Mouse (Mus musculus) 3134 (cell line): Measurements from ENCODE around the gene Rbm4b.

Experiments
- DNase-seq: peaks from one replicate; pipeline ENCODE4 v3.0.0-alpha.2; 2011; ENCODE audit warnings: low spot score; ENCODE audit not compliant: insufficient read length; ENCODE audit errors: extremely low read depth

Rbm4b gene

DNA sequence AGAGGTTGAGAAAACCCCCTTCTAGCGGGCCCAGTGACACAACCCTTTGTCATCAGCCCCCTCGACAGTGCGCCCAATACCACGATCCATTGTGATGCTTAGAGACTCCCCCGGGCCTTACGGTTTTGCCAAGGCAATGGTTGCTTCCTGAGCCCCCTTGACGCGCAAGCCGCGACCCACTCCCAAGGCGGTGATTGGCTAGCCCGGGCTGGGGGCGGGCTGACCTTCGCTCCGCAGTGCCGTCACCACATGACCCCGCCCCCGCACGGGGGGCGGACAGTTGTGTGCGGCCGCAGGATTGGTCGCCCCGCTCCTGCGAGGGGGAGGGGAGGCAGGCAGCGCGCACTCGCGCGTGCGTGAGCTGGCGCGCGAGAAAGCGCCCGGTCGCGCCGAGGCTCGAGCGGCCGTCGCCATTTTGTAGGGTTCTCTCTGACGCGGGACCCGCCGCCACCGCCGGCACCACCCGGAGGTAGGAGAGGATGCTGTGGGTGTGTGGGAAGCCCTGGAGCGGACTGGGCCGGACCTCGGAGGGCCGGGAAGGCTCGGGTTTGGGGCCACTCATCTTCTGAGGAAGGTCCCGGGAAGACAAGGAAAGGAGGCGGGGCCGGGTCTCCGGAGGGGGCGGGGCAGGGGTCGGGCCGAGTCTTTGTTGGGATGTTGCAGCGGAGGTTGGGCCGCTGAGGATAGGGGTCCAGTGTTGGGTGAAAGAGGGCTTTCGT lies at the start of gene Rbm4b:
TSS of gene Rbm4b (plus strand) at position 305 of the 719 bp plus-strand sequence.
- peak; percentile 93 for DNase-seq

DNA sequence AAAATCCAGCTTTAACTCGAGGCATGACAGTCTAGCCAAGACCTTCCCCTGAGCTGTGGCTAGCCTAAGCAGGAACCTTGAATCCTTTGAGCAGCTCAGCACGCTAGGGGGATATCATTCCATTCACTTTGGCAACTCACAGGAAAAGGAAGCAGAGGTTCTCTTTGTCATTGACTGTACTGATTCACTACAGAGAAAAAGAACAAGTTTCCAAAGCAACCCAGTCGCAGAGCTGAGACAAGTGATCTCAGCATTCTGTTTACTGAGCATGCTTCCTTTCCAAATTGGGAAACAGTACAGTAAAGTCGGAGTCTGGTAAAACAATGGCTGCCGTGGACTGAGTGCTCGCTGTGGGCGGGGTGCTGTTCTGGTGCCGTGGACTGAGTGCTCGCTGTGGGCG lies 47.5 kb upstream of the Rbm4b start:
- DNase-seq = no peak

DNA sequence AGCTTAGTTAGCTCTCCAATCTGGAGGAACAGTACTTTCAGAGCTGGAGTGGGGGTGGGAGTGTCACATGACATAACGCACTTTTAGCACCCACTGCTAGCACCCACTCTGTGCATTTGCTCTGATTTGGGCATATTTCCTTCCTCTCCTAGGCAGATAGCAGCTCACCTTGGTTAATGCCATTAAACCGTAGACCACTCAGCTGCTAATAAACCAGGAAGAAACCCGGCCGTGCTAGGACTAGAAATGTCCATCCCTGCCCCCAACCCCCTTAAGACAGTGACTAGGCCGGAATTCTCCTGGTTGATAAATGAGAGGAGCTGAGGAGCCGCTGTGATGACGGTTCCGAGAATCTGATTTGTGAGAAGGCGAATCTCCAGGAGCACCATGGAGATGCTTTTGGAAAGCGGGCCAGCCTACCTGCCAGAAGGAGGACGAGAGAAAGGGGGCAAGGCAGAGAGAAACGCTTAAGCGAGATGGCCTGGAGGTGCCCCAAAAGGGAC lies 45.1 kb upstream of the Rbm4b start, which contains the start of gene Sptbn2:
TSS of gene Sptbn2 (plus strand) at position 70 of the 503 bp plus-strand sequence.
- no peak for DNase-seq

DNA sequence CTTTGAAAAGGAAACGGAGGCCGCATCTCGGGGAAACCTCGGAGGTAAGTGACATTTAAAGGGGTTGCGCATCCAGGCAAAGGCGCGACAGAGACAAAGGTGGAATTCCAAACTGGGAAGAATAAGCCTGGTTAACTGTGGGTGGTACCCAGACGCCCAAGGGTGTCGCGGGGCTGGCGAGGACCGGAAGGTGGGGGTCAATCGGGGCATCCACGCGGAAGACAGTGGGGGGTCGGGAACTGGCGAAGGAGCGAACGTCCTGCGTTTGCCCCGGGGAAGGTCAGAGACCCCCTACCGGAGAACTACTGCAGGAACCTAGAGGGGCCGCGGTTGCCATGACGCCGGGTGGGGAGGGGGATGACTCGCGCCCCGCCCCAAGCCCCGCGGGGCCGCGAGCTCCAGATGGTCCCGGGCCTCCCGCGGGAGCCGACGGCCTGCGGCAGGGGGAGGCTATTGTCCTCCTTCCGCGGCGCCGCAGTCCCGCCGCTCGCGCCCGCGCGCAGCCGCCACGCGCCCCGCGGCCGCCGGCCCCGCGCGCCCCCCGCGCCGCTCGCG lies 44.6 kb upstream of the Rbm4b start:
- no peak for DNase-seq

DNA sequence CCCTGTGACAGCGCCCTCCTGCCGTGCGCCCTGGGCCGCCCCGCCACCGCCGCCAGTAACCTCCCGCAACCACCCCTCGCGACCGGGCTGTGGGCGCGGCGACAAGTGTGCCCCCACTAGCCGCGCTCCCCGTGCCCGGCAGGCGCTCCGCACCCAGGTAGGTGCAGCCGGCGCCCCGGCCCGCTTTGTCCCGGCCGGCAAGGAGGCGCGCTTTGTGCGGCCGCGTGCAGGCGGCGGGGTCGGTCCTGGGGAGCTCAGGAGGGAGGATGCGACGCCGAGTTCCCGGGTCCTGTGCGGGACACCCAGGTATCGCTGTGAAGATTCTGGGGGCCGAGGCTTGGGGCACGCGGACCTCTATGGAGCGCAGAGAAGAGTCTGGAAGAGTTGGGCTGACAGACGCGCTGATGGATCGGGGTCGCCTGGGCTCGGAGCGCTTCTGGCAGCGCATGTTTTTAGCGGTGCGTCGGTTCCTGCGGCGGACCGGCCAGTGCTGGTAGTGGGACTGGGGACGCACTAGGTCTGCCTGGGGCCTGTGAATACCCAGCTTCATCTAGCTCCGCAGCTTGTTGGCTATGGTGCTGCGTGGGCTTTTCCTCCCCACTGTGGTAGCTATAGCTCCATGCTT lies 44.0 kb upstream of the Rbm4b start:
- no peak for DNase-seq

DNA sequence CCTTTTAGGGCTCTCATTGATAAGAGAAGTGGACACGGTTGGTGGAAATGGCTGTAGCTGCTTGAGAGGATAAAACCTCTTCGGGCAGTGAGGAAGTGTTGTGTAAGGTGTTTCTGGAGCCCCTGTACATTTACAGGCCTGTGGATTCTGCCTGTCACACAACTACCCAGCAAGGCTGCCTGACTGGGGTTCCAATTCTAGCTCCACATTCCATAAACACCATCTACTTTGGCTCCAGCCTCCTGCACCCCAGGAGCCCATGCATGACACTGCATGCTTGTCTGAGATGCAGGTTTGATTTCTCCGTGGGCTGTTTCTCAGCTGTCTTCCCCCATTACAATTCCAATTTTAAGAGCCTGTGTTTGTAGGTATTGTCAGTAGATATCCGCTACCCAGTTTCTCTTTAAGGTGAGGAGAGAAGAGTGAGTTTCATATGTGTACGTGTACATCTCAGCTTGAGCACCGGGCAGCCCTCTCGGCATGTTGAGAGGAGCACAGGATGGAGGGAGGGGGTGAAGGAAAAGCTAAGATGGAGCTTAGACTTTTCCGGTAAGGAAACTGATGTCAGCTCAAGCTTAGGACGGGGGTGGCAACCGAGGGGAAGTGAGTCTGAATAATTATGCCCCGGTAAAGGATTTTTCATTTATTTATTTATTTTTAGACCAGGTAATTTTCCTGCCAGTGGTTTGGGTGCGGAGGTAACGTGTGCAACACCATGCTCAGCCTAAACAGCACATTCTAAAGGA lies 43.3 kb upstream of the Rbm4b start:
- no peak for DNase-seq

DNA sequence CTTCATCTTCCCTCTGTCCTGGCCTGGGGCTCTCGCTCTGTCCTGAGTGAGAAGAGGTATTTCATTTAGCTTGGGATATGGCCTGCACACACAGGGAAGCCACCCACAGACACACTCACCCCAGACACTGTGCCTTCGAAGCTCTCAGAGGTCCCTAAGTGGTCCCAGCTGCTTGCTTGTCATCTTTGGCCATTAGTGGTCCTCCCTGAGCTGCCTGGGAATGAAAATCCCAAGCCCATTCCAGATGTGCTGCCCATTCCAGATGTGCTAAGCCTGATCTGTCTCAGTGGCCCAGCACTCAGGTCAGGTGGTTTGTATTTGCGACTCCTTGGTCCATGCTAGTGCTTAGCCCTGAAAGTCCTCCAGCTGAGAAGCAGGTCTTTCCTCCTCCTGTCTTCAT lies 42.4 kb upstream of the Rbm4b start:
- no peak for DNase-seq

DNA sequence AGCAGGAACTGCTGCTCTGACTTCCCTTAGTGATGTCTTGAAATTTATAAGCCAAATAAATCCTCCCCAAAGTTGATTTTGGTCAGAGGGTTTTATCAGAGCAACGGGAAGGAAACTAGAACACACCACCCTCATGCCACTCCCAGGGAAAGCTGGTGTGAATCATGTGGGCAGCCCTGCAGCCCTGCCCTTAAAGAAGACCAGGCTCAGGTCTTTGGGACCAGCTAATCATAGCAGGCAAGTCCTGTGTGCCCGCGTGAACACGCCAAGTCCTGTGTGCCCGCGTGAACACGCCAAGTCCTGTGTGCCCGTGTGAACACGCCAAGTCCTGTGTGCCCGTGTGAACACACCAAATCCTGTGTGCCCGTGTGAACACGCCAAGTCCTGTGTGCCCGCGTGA lies 39.5 kb upstream of the Rbm4b start:
- DNase-seq = no peak

DNA sequence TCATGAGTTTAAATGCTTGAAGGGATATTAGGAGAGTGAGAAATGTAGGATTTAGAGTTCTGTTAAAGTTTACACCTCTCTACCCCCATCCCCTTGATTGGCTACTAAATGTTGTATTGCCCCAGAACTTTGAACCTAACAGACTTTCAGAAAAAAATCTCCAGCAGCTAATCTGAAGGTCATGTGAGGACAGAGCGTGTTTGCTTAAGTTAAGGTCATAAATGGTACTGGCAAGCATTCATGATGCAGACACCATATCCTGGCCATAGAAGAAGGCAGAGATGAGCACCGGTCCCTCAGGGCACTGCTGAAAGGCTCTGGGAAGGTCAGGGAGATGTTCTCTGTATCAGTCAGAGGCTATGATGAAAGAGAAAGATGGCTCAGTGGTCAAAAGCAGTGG lies 39.0 kb upstream of the Rbm4b start:
- no peak for DNase-seq

DNA sequence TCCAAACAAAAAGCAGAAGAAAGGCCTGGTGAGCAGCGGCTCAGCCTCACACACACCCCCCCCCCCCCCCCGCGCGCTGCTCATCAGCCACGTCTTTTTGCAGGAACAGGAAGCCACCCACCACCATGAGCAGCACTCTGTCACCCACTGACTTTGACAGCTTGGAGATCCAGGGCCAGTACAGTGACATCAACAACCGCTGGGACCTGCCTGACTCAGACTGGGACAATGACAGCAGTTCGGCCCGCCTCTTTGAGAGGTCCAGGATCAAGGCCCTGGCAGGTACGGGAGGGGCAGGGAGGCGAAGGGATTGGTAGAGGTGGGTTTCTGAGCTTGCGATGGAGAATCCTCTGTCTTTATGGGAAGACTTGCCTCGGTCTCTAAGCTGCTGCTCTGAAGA lies 37.6 kb upstream of the Rbm4b start:
- DNase-seq = no peak

DNA sequence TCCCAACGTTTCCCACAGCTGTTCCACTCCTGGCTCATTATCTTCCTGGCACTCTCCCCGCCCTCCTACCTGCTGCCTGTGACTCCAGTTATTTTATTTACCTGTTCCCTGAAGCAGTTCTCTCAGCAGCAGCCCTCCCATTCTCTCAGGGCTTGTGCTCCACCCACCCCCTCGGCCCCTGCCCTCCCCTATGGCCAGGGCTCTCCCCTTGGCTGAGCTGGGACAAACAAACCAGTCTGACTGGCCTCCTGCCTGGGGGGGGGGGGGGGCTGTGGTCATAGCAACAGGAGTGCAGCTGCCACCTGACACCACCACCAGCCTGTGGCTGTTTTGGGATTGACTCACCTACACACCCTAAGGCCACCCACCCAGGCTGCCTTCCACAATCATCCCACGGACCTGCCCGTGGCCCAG lies 36.9 kb upstream of the Rbm4b start:
- DNase-seq = peak; percentile 47

DNA sequence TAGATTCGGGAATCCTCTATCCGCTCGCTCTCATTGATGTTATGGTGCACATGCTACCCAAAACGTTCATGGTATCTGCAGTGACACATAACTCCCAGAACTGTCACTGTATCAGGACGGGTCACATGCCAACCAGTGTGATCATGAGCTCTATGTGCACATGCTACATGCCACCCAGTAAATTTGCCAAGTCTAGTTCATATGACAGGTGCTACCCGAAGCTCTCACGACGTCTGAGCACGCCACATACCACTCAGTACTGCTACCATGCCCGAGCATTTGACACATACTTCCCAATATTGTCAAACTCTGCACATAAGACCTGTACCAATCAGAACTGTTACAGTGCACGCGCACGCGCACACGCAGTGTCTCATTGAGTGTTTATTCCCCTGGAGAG lies 36.2 kb upstream of the Rbm4b start:
- DNase-seq = no peak

DNA sequence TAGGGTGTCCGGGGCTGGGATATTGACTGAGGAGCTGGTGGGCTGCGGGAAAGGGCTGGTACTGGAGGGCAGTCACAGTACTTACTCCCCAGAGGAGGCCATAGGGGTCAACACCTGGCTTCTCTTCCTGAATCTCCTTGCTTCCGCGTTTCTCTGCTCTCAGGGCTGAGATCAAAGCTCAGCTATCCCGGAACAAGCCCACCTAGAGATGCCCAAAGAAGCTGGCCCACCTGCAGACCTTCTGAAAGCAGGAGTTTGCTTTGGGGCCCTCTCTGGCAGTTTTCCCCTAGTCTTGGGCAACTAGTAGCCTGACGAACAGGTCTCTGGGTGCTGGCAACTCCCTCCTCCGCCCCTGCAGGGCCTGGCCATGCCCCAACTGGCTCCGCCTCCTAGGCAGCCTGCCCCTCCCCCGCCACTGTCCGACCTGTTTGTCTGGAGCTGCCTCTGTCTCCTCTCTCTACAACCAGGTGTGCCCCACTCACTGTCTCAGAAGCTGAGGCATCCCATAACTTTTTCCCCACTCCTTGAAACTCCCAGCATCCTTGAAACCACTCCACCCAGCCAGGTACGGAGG lies 35.5 kb upstream of the Rbm4b start:
- DNase-seq = no peak

DNA sequence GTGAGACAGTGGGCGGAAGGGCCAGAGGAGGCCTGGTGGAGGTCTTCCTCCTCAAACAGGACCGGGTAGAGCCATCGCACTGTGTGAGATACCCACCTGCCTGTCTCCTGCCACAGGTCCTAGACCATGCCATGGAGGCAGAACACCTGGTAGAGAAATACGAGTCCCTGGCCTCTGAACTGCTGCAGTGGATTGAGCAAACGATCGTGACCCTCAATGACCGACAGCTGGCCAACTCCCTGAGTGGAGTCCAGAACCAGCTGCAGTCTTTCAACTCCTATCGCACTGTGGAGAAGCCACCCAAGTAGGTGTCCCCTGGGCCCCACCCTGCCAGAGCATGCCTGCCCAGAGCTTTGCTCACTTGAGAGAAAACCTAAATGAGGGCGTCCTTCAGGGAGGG lies 27.1 kb upstream of the Rbm4b start:
- DNase-seq = no peak

DNA sequence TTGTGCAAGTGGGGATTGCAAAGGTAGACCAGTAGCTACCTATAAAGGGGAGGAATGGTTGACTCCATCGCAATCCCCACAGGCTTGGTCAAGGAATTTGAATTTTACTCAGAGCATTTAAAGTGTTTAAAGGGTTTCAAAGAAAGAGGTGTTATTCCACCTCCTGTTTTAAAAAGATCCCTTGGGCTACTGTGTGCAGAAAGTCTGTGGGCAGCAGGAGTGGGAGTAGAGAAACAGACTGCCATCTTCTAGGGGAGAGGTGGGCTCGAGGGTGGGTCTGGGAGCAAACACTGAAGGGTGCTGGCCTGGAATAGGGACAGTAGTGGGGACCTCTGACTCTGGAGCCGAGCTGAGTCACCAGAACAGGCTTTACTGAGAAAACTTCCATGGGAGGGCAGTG lies 23.2 kb upstream of the Rbm4b start:
- no peak for DNase-seq

DNA sequence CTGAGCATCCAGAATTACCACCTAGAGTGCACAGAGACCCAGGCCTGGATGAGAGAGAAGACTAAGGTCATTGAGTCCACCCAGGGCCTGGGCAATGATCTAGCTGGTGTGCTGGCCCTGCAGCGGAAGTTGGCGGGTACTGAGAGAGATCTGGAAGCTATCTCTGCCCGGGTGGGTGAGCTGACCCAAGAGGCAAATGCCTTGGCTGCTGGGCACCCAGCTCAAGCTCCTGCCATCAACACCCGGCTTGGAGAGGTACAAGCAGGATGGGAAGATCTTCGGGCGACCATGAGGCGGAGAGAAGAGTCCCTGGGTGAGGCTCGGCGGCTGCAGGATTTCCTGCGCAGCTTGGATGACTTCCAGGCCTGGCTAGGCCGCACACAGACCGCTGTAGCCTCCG lies 18.4 kb upstream of the Rbm4b start:
- no peak for DNase-seq

DNA sequence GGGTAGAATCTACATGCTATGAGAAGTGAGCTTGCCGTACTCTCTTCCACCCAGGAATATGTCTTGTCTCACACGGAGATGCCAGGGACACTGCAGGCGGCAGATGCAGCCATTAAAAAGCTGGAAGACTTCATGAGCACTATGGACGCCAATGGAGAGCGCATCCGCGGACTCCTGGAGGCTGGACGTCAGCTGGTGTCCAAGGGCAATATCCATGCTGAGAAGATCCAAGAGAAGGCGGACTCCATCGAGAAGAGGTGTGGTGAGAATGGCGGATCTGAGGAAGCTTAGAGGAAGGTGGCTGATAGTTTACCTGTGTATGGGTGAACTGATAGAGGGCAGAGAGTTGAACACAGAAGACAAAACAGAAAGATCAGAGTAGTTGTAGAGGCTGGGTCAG lies 17.2 kb upstream of the Rbm4b start:
- no peak for DNase-seq

DNA sequence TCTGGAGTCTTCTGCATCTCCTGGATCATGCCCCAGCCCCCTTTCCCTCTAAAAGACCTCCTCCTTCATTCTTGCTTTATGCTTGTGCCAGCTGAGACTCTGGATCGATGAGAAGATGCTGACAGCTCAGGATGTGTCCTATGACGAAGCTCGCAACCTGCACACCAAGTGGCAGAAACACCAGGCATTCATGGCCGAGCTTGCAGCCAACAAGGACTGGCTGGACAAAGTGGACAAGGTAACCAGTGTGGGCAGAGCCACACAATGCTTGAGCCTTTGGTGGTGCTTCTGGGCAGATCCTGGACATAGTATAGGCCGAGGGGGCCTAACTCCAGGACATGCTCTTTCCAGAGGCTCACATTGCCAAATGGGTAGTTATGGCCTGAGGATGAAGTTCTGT lies 16.5 kb upstream of the Rbm4b start:
- no peak for DNase-seq

DNA sequence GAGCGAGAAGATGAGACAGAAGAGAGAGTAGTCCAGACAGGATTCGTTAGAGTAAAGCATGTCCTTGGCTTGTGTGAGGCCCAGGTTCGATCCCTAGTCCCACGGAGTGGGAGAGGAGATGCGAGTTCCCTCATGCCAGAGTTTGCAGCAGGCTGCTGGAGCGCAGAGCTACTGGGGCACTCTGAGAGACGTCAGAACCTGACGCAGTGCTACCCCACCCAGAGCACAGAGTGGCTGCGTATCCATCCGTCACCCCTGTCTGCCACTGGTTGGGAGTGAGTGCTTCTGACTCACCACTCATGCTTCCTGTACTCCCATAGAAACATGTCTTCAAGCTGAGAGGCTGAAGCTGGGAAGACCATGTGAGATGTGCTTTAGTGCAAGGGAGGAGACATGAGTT lies 14.8 kb upstream of the Rbm4b start:
- no peak for DNase-seq

DNA sequence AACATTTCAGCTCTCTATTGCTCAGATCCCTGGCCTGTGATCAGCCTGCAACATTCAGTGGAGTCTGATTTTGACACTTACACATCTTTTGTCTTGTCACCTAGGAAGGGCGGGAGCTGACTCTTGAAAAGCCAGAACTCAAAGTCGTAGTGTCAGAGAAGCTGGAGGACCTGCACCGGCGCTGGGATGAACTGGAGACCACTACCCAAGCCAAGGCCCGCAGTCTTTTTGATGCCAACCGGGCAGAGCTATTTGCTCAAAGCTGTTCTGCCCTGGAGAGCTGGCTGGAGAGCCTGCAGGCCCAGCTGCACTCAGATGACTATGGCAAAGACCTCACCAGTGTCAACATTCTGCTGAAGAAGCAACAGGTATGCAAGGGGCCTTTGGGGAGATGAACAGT lies 14.1 kb upstream of the Rbm4b start:
- DNase-seq = no peak

DNA sequence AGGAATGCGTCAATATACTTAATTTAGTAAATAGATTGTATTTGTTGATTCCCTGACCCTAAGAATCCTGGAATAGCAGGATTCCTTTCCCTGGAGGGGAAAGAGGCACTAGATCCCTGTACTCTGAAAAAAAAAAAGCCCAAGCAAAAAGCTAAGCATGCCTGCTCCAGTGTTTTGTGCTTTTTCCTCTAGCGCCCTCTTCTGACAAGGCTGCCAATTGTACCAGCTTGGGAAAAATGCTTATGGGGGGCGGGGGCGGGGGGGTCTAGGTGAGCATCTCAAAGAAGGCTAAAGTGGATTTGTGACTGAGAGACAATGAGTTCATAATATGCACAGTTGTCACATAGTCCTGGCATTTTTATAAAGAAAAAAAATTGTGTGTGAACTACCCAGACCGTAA lies 12.8 kb upstream of the Rbm4b start:
- no peak for DNase-seq
